Mouse (Mus musculus): ENCODE results near the gene Rag2. TPM values are rescaled to one million over a fixed set of nuclear protein-coding genes. Genes with fewer than 3 reads are reported as not detected.

Gene Rag2
- total RNA-seq, 2 experiments from 2014 or later: 1.0 TPM; not detected in 1

DNA sequence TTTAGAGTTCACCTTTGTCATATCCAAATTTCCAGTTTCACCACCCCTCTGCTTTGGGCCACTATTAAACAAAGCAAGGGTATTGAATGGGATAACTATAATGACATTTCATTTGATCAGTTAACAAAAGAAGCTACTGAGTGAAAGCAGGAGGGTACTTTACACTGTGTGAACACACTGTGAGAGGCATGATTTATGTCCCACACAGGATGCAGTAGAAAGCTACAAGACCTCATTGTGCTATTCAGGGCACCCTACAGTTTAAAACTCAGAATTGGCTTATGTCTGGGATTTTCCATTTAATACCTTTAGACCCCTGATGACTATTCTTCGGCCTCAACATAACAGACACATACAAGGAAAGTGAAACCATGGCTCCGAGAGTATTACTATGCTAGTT lies 1.5 kb upstream of the Rag2 start:
- ATAC-seq (replicated peaks; ENCODE audit: low FRiP score, poor library complexity, severe bottlenecking): no peak

- ATAC-seq (replicated peaks; ENCODE audit: low FRiP score, poor library complexity, severe bottlenecking): no peak
Observed at GRCm38 (mm10) chr2:101624011-101624410, 507 bp upstream of the Rag2 start.

- ATAC-seq (replicated peaks; ENCODE audit: low FRiP score, poor library complexity, severe bottlenecking): no peak
Observed at GRCm38 (mm10) chr2:101627227-101627626, 2.7 kb downstream of the Rag2 start.

DNA sequence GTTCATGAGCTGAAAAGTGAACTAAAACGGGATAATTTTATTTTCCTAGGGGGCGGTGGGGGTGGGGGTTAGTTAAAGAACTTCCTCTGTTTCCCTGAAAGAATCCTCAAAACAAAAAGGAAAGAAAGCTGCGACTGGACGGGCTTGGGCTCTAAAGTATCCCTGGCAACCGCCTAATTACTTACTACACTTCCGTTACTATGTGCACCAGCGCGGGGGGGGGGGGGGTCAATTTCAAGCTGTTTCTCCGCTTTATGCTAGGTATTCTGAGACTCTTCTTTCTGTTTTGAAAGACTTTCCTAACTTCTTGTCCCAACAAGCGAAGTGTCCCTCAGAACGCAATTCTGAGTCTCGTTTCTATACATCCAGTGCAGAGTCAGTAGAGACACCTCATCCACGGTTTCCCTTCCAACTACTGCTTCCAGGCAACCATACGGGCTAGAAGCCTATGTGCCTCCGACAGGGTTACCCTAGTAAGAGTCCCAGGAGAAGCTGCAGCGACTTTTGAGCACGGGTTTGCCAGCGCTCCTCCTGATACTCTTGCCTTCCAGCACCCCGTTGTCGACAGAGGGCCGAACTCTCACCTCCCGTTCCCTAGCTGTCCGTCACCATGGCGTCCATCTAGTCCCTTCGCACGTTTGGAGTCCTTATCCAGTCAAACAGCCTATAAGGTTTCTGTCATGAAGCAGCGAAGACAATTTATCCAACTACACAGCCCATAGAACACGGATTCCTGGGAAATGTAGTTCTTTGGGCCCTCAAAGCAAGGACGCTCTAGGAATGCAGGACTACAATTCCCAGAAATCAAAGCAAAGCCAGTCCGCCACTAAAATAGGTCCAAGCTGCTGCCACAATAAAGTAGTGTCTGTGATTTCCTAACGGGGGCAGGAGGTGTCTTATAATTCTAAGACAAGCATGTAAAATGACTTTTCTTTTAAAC lies 4.0 kb downstream of the Rag2 start:
- peak; percentile 84 for ATAC-seq (replicated peaks; ENCODE audit: low FRiP score, poor library complexity, severe bottlenecking)

DNA sequence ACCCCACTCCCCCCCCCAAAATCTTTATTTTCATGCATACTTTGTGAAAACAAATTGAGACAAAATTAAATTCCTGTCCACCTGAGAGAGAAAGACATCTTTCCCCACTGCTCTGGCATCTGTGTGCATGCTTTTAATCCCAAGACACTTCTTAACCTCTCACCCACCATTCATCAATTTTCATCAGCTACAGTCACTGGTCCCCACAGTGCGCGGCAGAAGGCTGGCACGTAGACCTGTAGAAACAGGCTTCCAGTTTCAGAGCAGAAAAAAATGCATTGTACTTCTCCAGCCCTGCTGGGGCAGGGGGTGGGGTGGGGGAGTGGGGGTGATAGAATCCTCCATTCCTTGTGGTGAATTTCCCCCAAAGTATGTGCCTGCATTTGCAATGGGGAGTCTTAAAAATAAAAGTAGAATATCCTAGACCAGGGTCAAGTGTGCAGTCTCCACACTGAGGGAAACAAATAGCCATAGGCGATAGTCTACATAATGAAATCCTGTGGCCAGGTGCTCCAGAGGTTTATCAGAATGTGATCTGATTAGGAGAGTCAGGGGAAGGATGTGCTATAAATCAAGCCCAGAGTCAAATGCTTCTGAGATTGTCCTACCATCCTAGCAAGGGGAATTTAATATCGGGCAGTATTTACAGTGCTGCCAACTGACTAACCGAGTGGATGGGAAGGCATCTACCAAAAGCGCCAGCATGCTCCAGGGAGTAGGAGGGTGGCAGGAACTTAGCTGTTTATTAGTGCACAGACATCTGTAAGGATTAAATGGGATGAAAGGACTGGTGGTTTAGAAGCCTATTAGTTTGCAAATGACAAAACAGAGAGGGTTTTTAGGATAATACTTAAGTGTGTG lies 14.7 kb downstream of the Rag2 start:
- ATAC-seq (replicated peaks; ENCODE audit: low FRiP score, poor library complexity, severe bottlenecking): no peak

DNA sequence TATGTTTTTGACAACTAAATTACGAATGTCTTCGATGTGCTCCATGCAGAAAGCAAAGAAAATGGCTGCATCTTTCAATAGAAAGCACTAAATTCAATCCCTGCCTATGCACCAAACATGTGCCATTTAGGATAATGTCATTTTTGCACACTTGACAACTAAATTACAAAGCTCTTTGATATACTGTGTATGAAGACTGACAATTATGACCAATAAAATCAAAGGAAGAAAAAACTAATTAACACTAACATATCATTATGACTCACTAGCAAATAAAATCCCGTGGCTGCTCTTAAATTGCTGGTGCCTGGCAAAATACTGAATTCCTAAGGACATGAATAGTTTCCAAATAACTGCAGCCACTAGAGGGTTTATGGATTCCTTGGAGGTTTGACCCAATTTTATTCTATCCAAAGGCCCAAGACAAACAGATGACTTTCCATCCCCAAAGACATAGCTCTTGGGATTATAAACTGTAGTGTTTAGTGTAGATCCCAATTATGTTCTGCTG lies 15.4 kb downstream of the Rag2 start:
- no peak for ATAC-seq (replicated peaks; ENCODE audit: low FRiP score, poor library complexity, severe bottlenecking)

- ATAC-seq (replicated peaks; ENCODE audit: low FRiP score, poor library complexity, severe bottlenecking): no peak
Observed at GRCm38 (mm10) chr2:101645841-101646240, 21.3 kb downstream of the Rag2 start.

DNA sequence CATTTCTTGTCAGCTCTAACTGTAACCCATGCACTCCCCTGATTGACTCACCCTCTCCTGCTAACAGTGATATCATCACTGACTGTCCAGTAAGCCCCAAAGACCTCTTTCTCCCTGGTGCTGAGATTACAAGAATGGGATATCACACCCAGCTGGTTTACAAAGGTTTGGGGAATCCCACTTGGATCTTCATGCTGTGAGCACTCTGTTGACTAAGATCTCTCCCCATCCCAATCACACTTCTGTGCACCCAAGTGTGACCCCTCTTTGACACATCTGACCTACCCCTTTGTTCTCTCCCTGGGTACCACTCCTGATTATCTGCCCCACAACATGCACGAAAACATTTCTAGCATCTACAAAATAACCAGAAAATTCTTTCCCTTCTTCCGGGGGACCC lies 23.8 kb downstream of the Rag2 start:
- ATAC-seq (replicated peaks; ENCODE audit: low FRiP score, poor library complexity, severe bottlenecking): no peak

DNA sequence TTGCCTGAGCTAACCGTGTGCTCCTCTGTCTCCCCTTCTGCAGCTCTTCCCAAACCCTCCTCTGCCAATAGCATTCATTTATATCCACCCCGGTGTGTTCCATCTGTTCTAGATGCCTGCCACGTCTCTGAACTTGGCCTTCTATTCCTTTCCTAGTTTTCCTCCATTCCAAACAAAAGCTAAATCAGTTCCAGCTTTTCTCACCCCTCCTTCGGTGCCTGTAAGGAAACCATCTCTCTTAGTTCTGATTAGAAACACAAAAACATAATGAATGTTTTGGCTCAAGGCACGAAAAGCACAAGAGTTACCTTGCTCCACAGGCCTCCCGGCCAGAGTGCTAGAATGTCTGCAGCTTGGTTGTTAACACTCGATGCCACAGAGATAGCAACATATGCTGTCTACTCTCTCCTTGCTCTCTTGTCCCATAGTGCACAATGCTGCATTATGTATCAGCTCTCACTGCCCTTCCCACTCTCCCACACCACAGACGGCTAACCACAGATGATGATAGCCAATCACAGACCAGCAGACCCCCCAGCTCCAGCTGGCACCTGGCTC lies 24.7 kb downstream of the Rag2 start, which contains the start of the genes Rag1 and B230118H07Rik:
Gene Rag1, minus strand, starts transcription at position 388 of the 558 bp plus-strand sequence.
Gene B230118H07Rik, minus strand, starts transcription at position 419 of the 558 bp plus-strand sequence.
- ATAC-seq (replicated peaks; ENCODE audit: low FRiP score, poor library complexity, severe bottlenecking): no peak

DNA sequence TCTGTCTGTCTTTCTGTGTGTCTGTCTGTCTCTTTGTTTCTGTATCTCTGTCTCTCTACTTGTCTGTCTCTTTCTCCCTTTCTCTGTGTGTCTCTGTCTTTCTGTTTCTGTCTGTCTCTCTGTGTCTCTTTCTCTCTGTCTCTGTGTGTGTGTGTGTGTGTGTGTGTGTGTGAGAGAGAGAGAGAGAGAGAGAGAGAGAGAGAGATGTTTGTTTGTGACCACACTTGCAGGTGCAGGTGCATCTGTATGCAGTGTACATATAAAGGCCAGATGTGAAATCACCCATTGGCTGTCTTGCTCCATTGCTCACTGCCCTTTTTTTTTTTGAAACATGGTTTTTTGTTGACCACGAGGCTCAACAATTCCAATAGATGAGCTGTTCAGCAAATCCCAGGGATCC lies 25.9 kb downstream of the Rag2 start:
- no peak for ATAC-seq (replicated peaks; ENCODE audit: low FRiP score, poor library complexity, severe bottlenecking)

DNA sequence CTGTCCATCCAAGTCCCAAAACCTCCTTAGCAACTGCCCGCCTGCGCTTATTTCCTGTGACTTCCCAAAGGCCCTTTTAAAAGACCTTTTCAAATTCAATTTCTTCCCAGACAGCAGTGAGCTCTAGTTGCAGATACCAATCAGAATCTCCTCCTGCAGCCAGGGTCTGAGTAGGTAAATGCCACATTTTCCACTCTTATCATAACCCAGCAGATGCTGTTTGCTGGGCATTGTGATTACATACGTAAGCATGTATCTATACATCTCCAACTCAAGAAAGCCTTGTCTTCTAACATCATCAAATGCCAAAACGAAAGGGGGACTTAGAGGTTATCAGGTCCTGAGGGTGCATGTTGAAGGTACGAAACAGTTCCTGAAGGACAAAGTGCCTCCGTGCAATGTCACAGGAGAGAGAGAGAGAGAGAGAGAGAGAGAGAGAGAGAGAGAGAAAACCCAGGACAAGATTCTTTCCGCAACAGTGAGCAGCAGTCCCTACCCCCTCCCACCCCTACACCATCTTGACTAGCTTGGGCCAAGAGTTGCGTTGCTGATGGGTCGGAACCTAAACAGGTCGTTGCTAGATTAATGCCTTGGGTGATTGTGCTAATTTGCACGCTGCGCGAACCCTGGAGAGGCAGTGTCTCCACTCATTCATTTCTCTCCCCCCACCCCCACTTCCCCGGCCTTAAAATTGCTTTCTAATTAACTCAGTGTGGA lies 27.8 kb downstream of the Rag2 start:
- no peak for ATAC-seq (replicated peaks; ENCODE audit: low FRiP score, poor library complexity, severe bottlenecking)

GRCm38 (mm10) chr2:101652921-101653597 lies 28.5 kb downstream of the Rag2 start:
- no peak for ATAC-seq (replicated peaks; ENCODE audit: low FRiP score, poor library complexity, severe bottlenecking)

GRCm38 (mm10) chr2:101660536-101660935 lies 36.0 kb downstream of the Rag2 start:
- no peak for ATAC-seq (replicated peaks; ENCODE audit: low FRiP score, poor library complexity, severe bottlenecking)

DNA sequence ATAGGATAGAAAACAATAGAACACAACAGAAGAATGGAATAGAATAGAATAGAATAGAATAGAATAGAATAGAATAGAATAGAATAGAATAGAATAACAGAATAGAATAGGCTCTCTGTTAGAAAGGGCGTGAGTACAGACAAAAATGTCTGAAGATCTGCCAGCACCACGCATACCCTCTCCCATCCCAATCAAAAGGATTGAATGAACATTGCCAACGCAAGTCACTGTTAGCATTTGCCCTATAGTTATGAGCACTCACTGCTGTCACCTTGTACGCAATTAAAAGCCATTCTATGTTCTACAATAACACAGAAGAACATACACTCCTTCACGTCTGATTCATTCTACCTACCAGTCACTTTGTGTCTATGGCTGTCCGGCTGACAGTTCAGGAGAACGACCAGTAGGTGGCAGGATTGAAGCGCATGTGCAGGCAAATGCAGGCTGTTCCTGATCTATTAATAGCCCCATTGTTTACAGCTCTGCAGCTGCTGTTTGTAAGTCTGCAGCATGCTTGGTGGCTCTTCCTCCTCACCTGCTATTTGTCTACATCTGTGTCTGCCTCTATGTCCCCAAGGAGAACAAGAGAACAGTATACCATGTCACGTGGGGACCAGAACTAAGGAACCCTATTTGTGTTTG lies 40.7 kb downstream of the Rag2 start:
- peak; percentile 73 for ATAC-seq (replicated peaks; ENCODE audit: low FRiP score, poor library complexity, severe bottlenecking)

GRCm38 (mm10) chr2:101665703-101666092 lies 41.2 kb downstream of the Rag2 start:
- no peak for ATAC-seq (replicated peaks; ENCODE audit: low FRiP score, poor library complexity, severe bottlenecking)

GRCm38 (mm10) chr2:101668751-101669150 lies 44.2 kb downstream of the Rag2 start:
- no peak for ATAC-seq (replicated peaks; ENCODE audit: low FRiP score, poor library complexity, severe bottlenecking)

GRCm38 (mm10) chr2:101673547-101673946 lies 49.0 kb downstream of the Rag2 start:
- no peak for ATAC-seq (replicated peaks; ENCODE audit: low FRiP score, poor library complexity, severe bottlenecking)

DNA sequence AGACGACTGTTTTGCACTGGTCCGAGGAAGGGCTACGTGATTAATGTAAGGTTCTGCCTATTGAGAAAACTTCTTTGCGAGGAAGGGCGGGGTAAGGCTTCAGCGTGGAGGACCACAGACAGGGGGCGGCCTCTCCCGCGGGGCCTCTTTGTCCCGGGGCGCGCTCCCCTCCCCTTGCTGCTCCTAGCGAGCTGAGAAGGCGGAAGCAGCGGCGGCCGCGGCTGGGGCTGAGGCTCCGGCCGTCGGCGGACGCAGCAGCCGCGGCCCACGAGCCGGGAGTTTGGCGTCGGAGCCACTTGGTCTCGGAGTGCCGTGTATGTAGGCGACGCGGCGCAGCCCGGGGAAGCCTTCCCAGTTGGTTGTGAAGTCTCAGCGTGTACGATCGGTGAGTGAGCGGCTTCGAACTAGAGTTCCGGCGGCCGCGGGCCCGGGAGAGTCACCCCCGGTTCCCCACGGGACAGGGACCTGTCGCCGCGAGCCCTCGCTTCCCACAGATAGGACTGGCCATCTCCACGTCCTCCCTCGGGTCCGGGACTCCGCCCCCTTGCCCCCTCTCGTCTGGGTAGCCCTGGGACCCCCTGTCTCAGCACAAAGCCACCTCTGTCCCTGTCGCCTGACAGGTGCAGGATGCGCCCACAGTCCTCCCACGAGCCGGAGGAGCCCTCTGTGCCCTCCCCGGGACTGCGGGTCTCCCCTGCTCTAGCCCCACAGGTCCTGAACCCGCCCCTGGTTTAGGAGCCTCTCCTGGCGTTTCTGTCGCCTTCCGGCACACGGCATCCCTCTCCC lies 53.9 kb downstream of the Rag2 start, which contains the start of gene Traf6:
Gene Traf6, plus strand, starts transcription at position 194 of the 786 bp plus-strand sequence.
- ATAC-seq (replicated peaks; ENCODE audit: low FRiP score, poor library complexity, severe bottlenecking): peak; percentile 85

Measured in erythroblast, adult 5-6 weeks (primary cell).